Mouse (Mus musculus) erythroblast, embryonic 14.5 days (primary cell): ENCODE data around the gene Crebbp.

Experiments used
- GATA1 ChIP-seq: IDR thresholded peaks from 2 replicates; pipeline ENCODE4 v1.6.1; 2012; ENCODE audit warnings: low read length, inconsistent platforms, mixed read lengths
- TAL1 ChIP-seq: IDR thresholded peaks from 3 replicates; pipeline ENCODE4 v1.6.1; 2012; ENCODE audit warnings: low read length, inconsistent platforms, mixed read lengths

DNA sequence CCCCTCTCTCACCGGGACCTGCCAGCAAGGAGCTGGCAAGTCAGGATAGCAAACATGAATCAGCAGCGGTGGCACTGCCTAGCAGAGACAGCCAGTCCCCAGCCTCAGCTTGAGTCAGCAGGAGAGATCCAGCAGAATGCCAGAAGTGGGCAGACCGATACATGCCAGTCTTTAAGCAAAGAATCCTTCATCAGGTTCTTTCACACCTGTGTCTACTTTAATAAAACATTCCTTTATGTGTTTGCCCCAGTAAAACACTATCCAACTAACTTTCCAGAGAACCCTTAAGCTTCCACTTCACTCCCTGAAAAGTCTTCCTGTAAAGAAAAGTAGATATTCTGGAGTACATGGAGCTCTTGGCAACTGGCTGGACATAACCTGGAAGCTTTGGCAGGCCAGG, 35.0 kb upstream of the Crebbp start:
- no peak for TF ChIP-seq TAL1
- no peak for TF ChIP-seq GATA1
